34 mouse cellular contexts compared by ENCODE assay signal in genomic region chr7:126843276-126843675, GRCm38 (mm10). TPM values are rescaled to one million over a fixed set of nuclear protein-coding genes. Genes with fewer than 3 reads are reported as not detected.
"Had no signal": no experiment of that assay in that cellular context is flagged by ENCODE, and none has a peak within 500 bp of the region (broad histone marks: within the 10 kb centered on the region; RNA-seq: fewer than 3 reads in every experiment).

No protein-coding gene starts in this region.

- H3K27ac ChIP-seq: gastrocnemius, adult 2 months; heart, embryonic 10.5 days; hindbrain, embryonic 10.5 days; hindbrain, embryonic 12.5 days; hindbrain, embryonic 14.5 days; intestine, embryonic 15.5 days; limb, embryonic 13.5 days; limb, embryonic 15.5 days; liver, embryonic 12.5 days; liver, embryonic 14.5 days had no signal

- H3K4me3 ChIP-seq: gastrocnemius, adult 2 months; heart, embryonic 10.5 days; heart, embryonic 12.5 days; hindbrain, embryonic 10.5 days; hindbrain, embryonic 12.5 days; intestine, embryonic 15.5 days; limb, embryonic 13.5 days; limb, embryonic 15.5 days; liver, embryonic 12.5 days had no signal

- DNase-seq: gastrocnemius, adult 2 months; gastrocnemius, postnatal 10 days; gastrocnemius, postnatal 25 days; heart, adult 18-20 months; heart, postnatal 10 days; heart, postnatal 4 days; kidney, adult 18-20 months; kidney, adult 8-10 months; kidney, postnatal 10 days; kidney, postnatal 36 days; layer of hippocampus, adult 9-11 months; layer of hippocampus, postnatal 36 days; left cerebral cortex, postnatal 4 days had no signal

- ATAC-seq: hindbrain, embryonic 16.5 days; inflammation-experienced regulatory T-cells, adult 6 months; intestine, embryonic 15.5 days; intestine, postnatal 0 days; liver, embryonic 12.5 days had no signal

RNA-seq across cellular contexts. Expression of gene Doc2a, which starts 3.9 kb away (rescaled TPM):
- polyA plus RNA-seq: heart, embryonic 12.5 days; heart, embryonic 16.5 days; inflammation-experienced regulatory T-cells, adult 6 months; large intestine, adult 2 months; liver, adult 2 months; liver, embryonic 16.5 days had no signal

RNA-seq across cellular contexts. Expression of gene 4930451I11Rik, which starts 11.8 kb away (rescaled TPM):
- polyA plus RNA-seq: heart, embryonic 10.5 days; heart, embryonic 12.5 days; heart, embryonic 14.5 days; heart, embryonic 16.5 days; hindbrain, embryonic 10.5 days; hindbrain, embryonic 12.5 days; inflammation-experienced regulatory T-cells, adult 6 months; intestine, embryonic 15.5 days; intestine, postnatal 0 days; kidney, embryonic 14.5 days; kidney, embryonic 16.5 days; large intestine, adult 2 months; limb, embryonic 11.5 days; limb, embryonic 13.5 days; limb, embryonic 15.5 days; liver, adult 2 months; liver, embryonic 12.5 days; liver, embryonic 14.5 days; liver, embryonic 16.5 days had no signal
